Mouse (Mus musculus): ENCODE results near the gene Hdac1. TPM values are rescaled to one million over a fixed set of nuclear protein-coding genes. Genes with fewer than 3 reads are reported as not detected.

The Hdac1 gene
- polyA plus RNA-seq, 1 experiment from 2014 or later = 294 TPM

- Histone ChIP-seq H3K4me3 (no peak overlapping the region), H3K4me1 (peaks cover 39% of the 10 kb centered on the region), H3K36me3 (replicated peaks) (peaks cover 76% of the 10 kb centered on the region), H3K9me3 (no peaks in the 10 kb centered on the region), H3K27me3 (ENCODE audit: poor library complexity, severe bottlenecking) (no peaks in the 10 kb centered on the region), H3K27ac (no peak overlapping the region)
- WGBS = 59% methylated on average over 2 of the region's 2 CpGs
- DNase-seq (ENCODE audit: extremely low spot score, low spot score) = no peak
These were observed 25.6 kb downstream of the Hdac1 start for GRCm38 (mm10) chr4:129516925-129517324.

- H3K36me3 ChIP-seq (replicated peaks) = peaks cover 51% of the 10 kb centered on the region
- WGBS = under 1% methylated on average over 35 of the region's 35 CpGs
- H3K4me1 ChIP-seq = peaks cover 60% of the 10 kb centered on the region
These were observed 28.1 kb downstream of the Hdac1 start for GRCm38 (mm10) chr4:129514300-129514898.

GRCm38 (mm10) chr4:129513891-129514290 lies 28.6 kb downstream of the Hdac1 start:
- Histone ChIP-seq H3K9me3 (no peaks in the 10 kb centered on the region), H3K36me3 (replicated peaks) (peaks cover 47% of the 10 kb centered on the region), H3K4me1 (peaks cover 65% of the 10 kb centered on the region), H3K4me3 (peak overlapping the region; percentile 100), H3K27ac (peak overlapping the region; percentile 100), H3K27me3 (ENCODE audit: poor library complexity, severe bottlenecking) (no peaks in the 10 kb centered on the region)
- under 1% methylated on average over 36 of the region's 57 CpGs for WGBS
- DNase-seq (ENCODE audit: extremely low spot score, low spot score) = no peak

More at GRCm38 (mm10) chr4:129514300-129514898, 28.1 kb downstream of the Hdac1 start:
- peak overlapping the region; percentile 100 for H3K4me3 ChIP-seq
- no peaks in the 10 kb centered on the region for H3K27me3 ChIP-seq (ENCODE audit: poor library complexity, severe bottlenecking)
- peak overlapping the region; percentile 100 for H3K27ac ChIP-seq
- peak; percentile 76 for DNase-seq (ENCODE audit: extremely low spot score, low spot score)
- H3K9me3 ChIP-seq = no peaks in the 10 kb centered on the region

GRCm38 (mm10) chr4:129513086-129513767 lies 29.3 kb downstream of the Hdac1 start, which contains the start of gene Marcksl1:
TSS of gene Marcksl1 (plus strand) at chr4:129513581.
- peak within 1 kb of the TSS; percentile 100 for H3K27ac ChIP-seq
- 6% methylated on average over 47 of the region's 47 CpGs for WGBS
- peak; percentile 92 for DNase-seq (ENCODE audit: extremely low spot score, low spot score)
- H3K36me3 ChIP-seq (replicated peaks) = peaks cover 40% of the 10 kb centered on the region
- peaks cover 67% of the 10 kb centered on the region for H3K4me1 ChIP-seq
- H3K27me3 ChIP-seq (ENCODE audit: poor library complexity, severe bottlenecking) = no peaks in the 10 kb centered on the region
- no peaks in the 10 kb centered on the region for H3K9me3 ChIP-seq
- peak within 1 kb of the TSS; percentile 100 for H3K4me3 ChIP-seq

GRCm38 (mm10) chr4:129511413-129512096 lies 31.0 kb downstream of the Hdac1 start:
- Histone ChIP-seq H3K4me3 (peak overlapping the region; percentile 7; the same call in 1 of the 2 replicates), H3K9me3 (no peaks in the 10 kb centered on the region), H3K4me1 (peaks cover 62% of the 10 kb centered on the region), H3K27me3 (ENCODE audit: poor library complexity, severe bottlenecking) (no peaks in the 10 kb centered on the region), H3K27ac (peak overlapping the region; percentile 79), H3K36me3 (replicated peaks) (peaks cover 24% of the 10 kb centered on the region)
- no peak for DNase-seq (ENCODE audit: extremely low spot score, low spot score)
- 19% methylated on average over 6 of the region's 6 CpGs for WGBS

- Histone ChIP-seq H3K4me3 (peak overlapping the region; percentile 7; the same call in 1 of the 2 replicates), H3K27ac (peak overlapping the region; percentile 79)
These were observed 31.6 kb downstream of the Hdac1 start for GRCm38 (mm10) chr4:129510723-129511412.

GRCm38 (mm10) chr4:129509650-129510049 lies 32.9 kb downstream of the Hdac1 start:
- H3K9me3 ChIP-seq = no peaks in the 10 kb centered on the region
- no peak for DNase-seq (ENCODE audit: extremely low spot score, low spot score)
- no peaks in the 10 kb centered on the region for H3K27me3 ChIP-seq (ENCODE audit: poor library complexity, severe bottlenecking)
- no peak overlapping the region for H3K4me3 ChIP-seq
- H3K36me3 ChIP-seq (replicated peaks) = peaks cover 5% of the 10 kb centered on the region
- 0 out of 2 replicates have a peak overlapping the region, but pooled peaks have one; percentile 25 for H3K27ac ChIP-seq
- H3K4me1 ChIP-seq = peaks cover 46% of the 10 kb centered on the region
- WGBS = 58% methylated on average over 3 of the region's 3 CpGs

More at GRCm38 (mm10) chr4:129510723-129511412, 31.6 kb downstream of the Hdac1 start:
- Histone ChIP-seq H3K9me3 (no peaks in the 10 kb centered on the region), H3K4me1 (peaks cover 56% of the 10 kb centered on the region), H3K36me3 (replicated peaks) (peaks cover 17% of the 10 kb centered on the region), H3K27me3 (ENCODE audit: poor library complexity, severe bottlenecking) (no peaks in the 10 kb centered on the region)
- WGBS = 46% methylated on average over 6 of the region's 6 CpGs
- no peak for DNase-seq (ENCODE audit: extremely low spot score, low spot score)

GRCm38 (mm10) chr4:129508834-129509600 lies 33.5 kb downstream of the Hdac1 start:
- 0 out of 2 replicates have a peak overlapping the region, but pooled peaks have one; percentile 25 for H3K27ac ChIP-seq
- H3K27me3 ChIP-seq (ENCODE audit: poor library complexity, severe bottlenecking) = no peaks in the 10 kb centered on the region
- 78% methylated on average over 15 of the region's 15 CpGs for WGBS
- DNase-seq (ENCODE audit: extremely low spot score, low spot score) = no peak
- no peak overlapping the region for H3K4me3 ChIP-seq
- no peaks in the 10 kb centered on the region for H3K36me3 ChIP-seq (replicated peaks)
- no peaks in the 10 kb centered on the region for H3K9me3 ChIP-seq
- peaks cover 49% of the 10 kb centered on the region for H3K4me1 ChIP-seq

GRCm38 (mm10) chr4:129508237-129508515 lies 34.3 kb downstream of the Hdac1 start:
- DNase-seq (ENCODE audit: extremely low spot score, low spot score) = no peak
- Histone ChIP-seq H3K36me3 (replicated peaks) (no peaks in the 10 kb centered on the region), H3K4me3 (no peak overlapping the region), H3K9me3 (no peaks in the 10 kb centered on the region), H3K4me1 (peaks cover 50% of the 10 kb centered on the region), H3K27me3 (ENCODE audit: poor library complexity, severe bottlenecking) (no peaks in the 10 kb centered on the region), H3K27ac (no peak overlapping the region)
- 74% methylated on average over 3 of the region's 3 CpGs for WGBS

GRCm38 (mm10) chr4:129507434-129508236 lies 34.9 kb downstream of the Hdac1 start:
- 71% methylated on average over 9 of the region's 10 CpGs for WGBS
- no peak overlapping the region for H3K4me3 ChIP-seq
- no peaks in the 10 kb centered on the region for H3K9me3 ChIP-seq
- no peaks in the 10 kb centered on the region for H3K27me3 ChIP-seq (ENCODE audit: poor library complexity, severe bottlenecking)
- no peak for DNase-seq (ENCODE audit: extremely low spot score, low spot score)
- H3K4me1 ChIP-seq = peaks cover 45% of the 10 kb centered on the region
- H3K27ac ChIP-seq = no peak overlapping the region
- H3K36me3 ChIP-seq (replicated peaks) = no peaks in the 10 kb centered on the region

- DNase-seq (ENCODE audit: extremely low spot score, low spot score) = no peak
- WGBS = 82% methylated on average over 3 of the region's 3 CpGs
- Histone ChIP-seq H3K4me1 (peaks cover 40% of the 10 kb centered on the region), H3K36me3 (replicated peaks) (no peaks in the 10 kb centered on the region), H3K9me3 (no peaks in the 10 kb centered on the region), H3K27me3 (ENCODE audit: poor library complexity, severe bottlenecking) (no peaks in the 10 kb centered on the region), H3K4me3 (no peak overlapping the region), H3K27ac (no peak overlapping the region)
These were observed 37.0 kb downstream of the Hdac1 start for GRCm38 (mm10) chr4:129505511-129505910.

Measured in forebrain, embryonic 10.5 days (tissue).